22 mouse cellular contexts compared by ENCODE assay signal in the genomic region with DNA sequence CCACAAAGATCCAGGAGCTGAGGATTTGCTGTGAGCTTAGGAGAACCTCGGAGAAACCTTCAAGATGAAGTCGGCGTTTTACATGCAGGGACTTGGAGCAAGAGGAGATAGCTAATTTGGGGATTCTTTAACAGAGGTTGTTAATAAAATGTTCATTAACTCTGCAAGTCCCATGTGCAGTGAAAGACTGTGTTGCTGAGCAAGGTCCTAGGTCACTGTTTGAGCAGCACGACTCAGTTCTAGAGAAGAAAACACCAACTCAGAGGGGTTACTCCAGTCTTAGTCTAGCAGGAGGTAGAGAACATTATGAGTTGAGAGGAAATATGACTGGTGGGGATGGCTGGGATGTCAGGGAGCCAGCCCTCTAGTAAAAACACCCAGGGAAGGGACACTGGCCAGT.
DNase-seq lines count a peak whose midpoint lies in the region; ATAC-seq lines count a peak whose summit lies in the region.
"Had no signal": no experiment of that assay in that cellular context is flagged by ENCODE, and none has a peak within 500 bp of the region (broad histone marks: within the 10 kb centered on the region; RNA-seq: fewer than 3 reads in every experiment).

No protein-coding gene starts in this region.

- no peaks in the 10 kb centered on the region for H3K27me3 ChIP-seq in kidney, embryonic 16.5 days (ENCODE audit: insufficient read depth, low read length)
- H3K27me3 ChIP-seq in midbrain, embryonic 11.5 days (ENCODE audit: control insufficient read depth, insufficient read depth, low read length): no peaks in the 10 kb centered on the region
- H3K27me3 ChIP-seq in midbrain, embryonic 10.5 days (ENCODE audit: low read depth, poor library complexity, severe bottlenecking): no peaks in the 10 kb centered on the region; the same call in 1 of the 2 replicates
- H3K27me3 ChIP-seq: embryonic facial prominence, embryonic 13.5 days; embryonic facial prominence, embryonic 15.5 days; forebrain, embryonic 12.5 days had no signal

- peak; percentile 38 for DNase-seq in kidney, adult 9 months
- no peak for DNase-seq in kidney, adult 11 months
- no peak for DNase-seq in kidney, adult 18-20 months
- DNase-seq in midbrain, embryonic 11.5 days (ENCODE audit: low spot score, missing footprints): peak; percentile 6
- no peak for DNase-seq in midbrain, embryonic 10.5 days (ENCODE audit: low spot score)
- DNase-seq: adrenal gland, adult 2 months; adrenal gland, postnatal 10 days; adrenal gland, postnatal 25 days; cerebellum, adult 11 months; cerebellum, adult 18-20 months; cerebellum, adult 8-10 months; cerebellum, adult 9-11 months; cerebellum, postnatal 14 days; cerebellum, postnatal 36 days; embryo, embryonic 11 days had no signal

- peaks cover 3% of the 10 kb centered on the region; the same call in 1 of the 2 replicates for H3K4me1 ChIP-seq in kidney, embryonic 16.5 days (ENCODE audit: insufficient read depth, low read length)
- H3K4me1 ChIP-seq in midbrain, embryonic 11.5 days (ENCODE audit: control insufficient read depth, insufficient read depth, low read length): peaks cover 4% of the 10 kb centered on the region; the same call in 1 of the 2 replicates
- peaks cover 11% of the 10 kb centered on the region for H3K4me1 ChIP-seq in midbrain, embryonic 10.5 days
- H3K4me1 ChIP-seq: embryonic facial prominence, embryonic 13.5 days; embryonic facial prominence, embryonic 15.5 days had no signal

- H3K36me3 ChIP-seq in kidney, embryonic 16.5 days (ENCODE audit: insufficient read depth, low read length): no peaks in the 10 kb centered on the region
- no peaks in the 10 kb centered on the region for H3K36me3 ChIP-seq in midbrain, embryonic 11.5 days (ENCODE audit: control insufficient read depth, insufficient read depth, low read length)
- no peaks in the 10 kb centered on the region for H3K36me3 ChIP-seq in midbrain, embryonic 10.5 days
- H3K36me3 ChIP-seq: embryonic facial prominence, embryonic 13.5 days; embryonic facial prominence, embryonic 15.5 days; forebrain, embryonic 10.5 days; forebrain, embryonic 12.5 days had no signal

- no peak overlapping the region for H3K4me3 ChIP-seq in kidney, embryonic 16.5 days (ENCODE audit: low read length)
- H3K4me3 ChIP-seq in midbrain, embryonic 11.5 days (ENCODE audit: low read depth, low read length): no peak overlapping the region
- H3K4me3 ChIP-seq in midbrain, embryonic 10.5 days: no peak overlapping the region
- H3K4me3 ChIP-seq: embryonic facial prominence, embryonic 13.5 days; embryonic facial prominence, embryonic 15.5 days; erythroblast, embryonic 14.5 days; forebrain, embryonic 10.5 days; forebrain, embryonic 12.5 days had no signal

- no peaks in the 10 kb centered on the region for H3K9me3 ChIP-seq in kidney, embryonic 16.5 days (ENCODE audit: low read length)
- no peaks in the 10 kb centered on the region for H3K9me3 ChIP-seq in midbrain, embryonic 11.5 days (ENCODE audit: control insufficient read depth, low read length)
- no peaks in the 10 kb centered on the region for H3K9me3 ChIP-seq in midbrain, embryonic 10.5 days (replicated peaks)
- H3K9me3 ChIP-seq: embryonic facial prominence, embryonic 13.5 days; embryonic facial prominence, embryonic 15.5 days; forebrain, embryonic 10.5 days; forebrain, embryonic 12.5 days had no signal

- no peak overlapping the region for H3K4me2 ChIP-seq in kidney, embryonic 16.5 days (replicated peaks; ENCODE audit: low read depth, low read length)
- no peak overlapping the region for H3K4me2 ChIP-seq in midbrain, embryonic 11.5 days
- H3K4me2 ChIP-seq: embryonic facial prominence, embryonic 13.5 days; embryonic facial prominence, embryonic 15.5 days; forebrain, embryonic 12.5 days had no signal

- WGBS in kidney, embryonic 16.5 days: 66% methylated on average over 4 of the region's 4 CpGs
- 91% methylated on average over 4 of the region's 4 CpGs for WGBS in midbrain, embryonic 11.5 days
- 90% methylated on average over 4 of the region's 4 CpGs for WGBS in midbrain, embryonic 10.5 days

- H3K27ac ChIP-seq in kidney, embryonic 16.5 days (ENCODE audit: low read length): no peak overlapping the region
- no peak overlapping the region for H3K27ac ChIP-seq in midbrain, embryonic 11.5 days (ENCODE audit: low read depth, low read length)
- H3K27ac ChIP-seq in midbrain, embryonic 10.5 days (replicated peaks): no peak overlapping the region
- H3K27ac ChIP-seq: embryonic facial prominence, embryonic 13.5 days; embryonic facial prominence, embryonic 15.5 days; forebrain, embryonic 10.5 days; forebrain, embryonic 12.5 days had no signal

- H3K9ac ChIP-seq in kidney, embryonic 16.5 days (replicated peaks; ENCODE audit: low read length): no peak overlapping the region
- H3K9ac ChIP-seq in midbrain, embryonic 11.5 days (ENCODE audit: low read length): no peak overlapping the region
- H3K9ac ChIP-seq: embryonic facial prominence, embryonic 13.5 days; embryonic facial prominence, embryonic 15.5 days; forebrain, embryonic 12.5 days had no signal

- peak; percentile 83; the same call in 1 of the 2 replicates for ATAC-seq in kidney, embryonic 16.5 days (ENCODE audit: low FRiP score, low TSS enrichment)
- ATAC-seq in midbrain, embryonic 11.5 days (ENCODE audit: low FRiP score): no peak
- ATAC-seq: forebrain, embryonic 14.5 days had no signal

Comparison
In these comparisons a context has a peak if more than half of its experiments do, and no peak if none do; other contexts are left out.
1. DNase-seq: peak in kidney, adult 9 months (single experiment) and midbrain, embryonic 11.5 days (single experiment); none in kidney, adult 11 months (single experiment), kidney, adult 18-20 months (single experiment) and midbrain, embryonic 10.5 days (single experiment).